Mouse (Mus musculus) ES-E14 (cell line): ENCODE measurements at regions not wholly inside any gene's neighbourhood (a gene's known extent, or its start where the extent isn't known, plus 50 kb on each side); places are given as distances from the start of the nearest gene placed in this dataset.
"Not testable (repeated sequence)": the region's sequence is repeated elsewhere in the genome, so short reads cannot be mapped to it uniquely, and the experiment has no call there.

ENCODE experiments used
- DNase-seq: peaks from one replicate; pipeline ENCODE4 v3.0.0-alpha.2; 2013; ENCODE audit warnings: low read depth, low spot score
- H3K27ac ChIP-seq: 2 replicates; pipeline ENCODE4 v1.5.1; 2012; ENCODE audit warnings: low read depth, mild to moderate bottlenecking, low read length, moderate library complexity, mixed read lengths; ENCODE audit not compliant: poor library complexity, insufficient read depth, severe bottlenecking
- H3K36me3 ChIP-seq: 2 replicates; pipeline ENCODE4 v1.6.1; 2012; ENCODE audit warnings: mild to moderate bottlenecking, low read length, moderate library complexity, mixed read lengths; ENCODE audit not compliant: control insufficient read depth, poor library complexity, insufficient read depth, severe bottlenecking
- H3K4me1 ChIP-seq, 2 experiments: fragments of 150-350 bp in 1 of 2; sonication (generic) in 1 of 2; 2 replicates each; pipeline ENCODE4 v1.6.1; 2012; ENCODE audit warnings: low read length in 2 of 2, mild to moderate bottlenecking in 1 of 2, mixed read lengths in 1 of 2; ENCODE audit not compliant: control insufficient read depth in 2 of 2, insufficient read depth in 2 of 2, poor library complexity in 1 of 2
- H3K4me3 ChIP-seq, 2 experiments: fragments of 150-350 bp in 1 of 2; sonication (generic) in 1 of 2; 2 replicates each; pipeline ENCODE4 v1.5.1; 2012; ENCODE audit warnings: low read length in 2 of 2, low read depth in 1 of 2, mild to moderate bottlenecking in 1 of 2, mixed read lengths in 1 of 2; ENCODE audit not compliant: insufficient read depth in 1 of 2, poor library complexity in 1 of 2, severe bottlenecking in 1 of 2
- H3K9ac ChIP-seq: 2 replicates; pipeline ENCODE4 v1.6.1; 2012; ENCODE audit warnings: low read depth, mild to moderate bottlenecking, low read length, mixed read lengths; ENCODE audit not compliant: poor library complexity, insufficient read depth, severe bottlenecking
- H3K9me3 ChIP-seq: fragments of 150-350 bp; sonication (generic); 2 replicates; pipeline ENCODE4 v1.6.1; 2012; ENCODE audit warnings: low read depth, mild to moderate bottlenecking, low read length; ENCODE audit not compliant: control insufficient read depth, insufficient read depth
- CHD2 ChIP-seq: IDR thresholded peaks from 2 replicates; pipeline ENCODE4 v1.6.1; 2014; ENCODE audit warnings: mild to moderate bottlenecking, low read depth, low read length, inconsistent platforms
- HCFC1 ChIP-seq: IDR thresholded peaks from 2 replicates; pipeline ENCODE4 v1.6.1; 2012; ENCODE audit warnings: low read length, inconsistent platforms, borderline replicate concordance; ENCODE audit not compliant: insufficient read depth
- MAFK ChIP-seq: IDR thresholded peaks from 2 replicates; pipeline ENCODE4 v1.6.1; 2014; ENCODE audit warnings: mild to moderate bottlenecking, low read depth, low read length, inconsistent platforms; ENCODE audit not compliant: insufficient read depth
- ZC3H11A ChIP-seq: IDR thresholded peaks from 2 replicates; pipeline ENCODE4 v1.6.1; 2012; ENCODE audit warnings: low read depth, mild to moderate bottlenecking, inconsistent platforms, low read length, borderline replicate concordance
- ZNF384 ChIP-seq: IDR thresholded peaks from 2 replicates; pipeline ENCODE4 v1.6.1; 2012; ENCODE audit warnings: low read depth, low read length, inconsistent platforms
- in situ Hi-C, 2 experiments: fragments of 600-800 bp; cut with MboI; formaldehyde crosslinking; loops; one replicate each; pipeline ENCODE4 v1.15.1; 2025; ENCODE audit warnings: low sequenced_read_pairs in 2 of 2, inconsistent platforms in 1 of 2; ENCODE audit not compliant: unreplicated experiment in 2 of 2

DNA sequence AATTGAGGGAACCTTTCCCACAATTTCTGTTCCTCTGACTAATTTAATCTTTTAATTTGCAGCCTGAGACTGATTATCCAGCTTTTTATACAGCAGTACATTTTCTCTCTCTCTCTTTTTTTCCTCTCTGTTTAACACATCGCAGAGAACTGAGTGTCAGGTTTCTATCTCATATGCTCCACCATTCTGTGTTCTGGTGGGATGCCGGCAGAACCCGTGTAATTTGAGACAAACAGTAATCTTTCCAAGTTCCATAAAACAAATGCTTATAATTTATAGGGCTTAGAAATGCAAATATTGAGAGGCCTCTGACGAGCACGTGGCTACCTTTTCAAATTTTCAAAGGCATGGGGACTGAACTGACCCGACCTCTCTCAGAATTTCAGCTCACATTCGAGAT is 59.1 kb downstream of the Zbtb18 start:
- no peak overlapping the region for H3K27ac ChIP-seq
- in situ Hi-C loops = no loop called here
- no peak for DNase-seq
- H3K9ac ChIP-seq = no peak overlapping the region
- no peaks in the 10 kb centered on the region for H3K9me3 ChIP-seq
- no peak for TF ChIP-seq ZNF384
- TF ChIP-seq ZC3H11A = no peak
- TF ChIP-seq MAFK = no peak
- TF ChIP-seq HCFC1 = no peak
- TF ChIP-seq CHD2 = no peak
- H3K4me3 ChIP-seq = no peak overlapping the region
- no peaks in the 10 kb centered on the region for H3K36me3 ChIP-seq
- H3K4me1 ChIP-seq = no peaks in the 10 kb centered on the region

DNA sequence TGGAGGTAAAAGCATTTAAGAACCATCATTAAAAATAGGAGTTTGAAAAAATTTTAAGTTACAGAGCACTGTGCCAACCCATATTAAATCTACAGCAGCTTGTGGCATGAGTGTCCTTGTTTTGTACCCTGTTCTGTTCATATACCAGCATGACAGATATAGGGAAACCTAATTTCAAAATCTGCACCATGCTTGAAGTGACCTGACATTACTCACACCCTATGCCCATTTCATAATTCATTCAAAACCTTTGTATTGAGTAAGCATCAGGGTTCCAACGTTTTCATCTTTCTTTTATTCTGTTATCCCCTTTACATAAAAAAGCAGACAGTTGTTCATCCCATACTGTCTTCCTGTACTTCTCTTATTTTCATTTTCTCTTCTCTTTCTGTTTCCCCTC is 61.8 kb downstream of the Zbtb18 start:
- no peaks in the 10 kb centered on the region for H3K36me3 ChIP-seq
- no peaks in the 10 kb centered on the region for H3K4me1 ChIP-seq
- H3K27ac ChIP-seq = no peak overlapping the region
- no peaks in the 10 kb centered on the region for H3K9me3 ChIP-seq
- DNase-seq = no peak
- TF ChIP-seq CHD2 (no peak), ZC3H11A (no peak)
- in situ Hi-C loops = no loop called here
- no peak overlapping the region for H3K9ac ChIP-seq
- no peak overlapping the region for H3K4me3 ChIP-seq

DNA sequence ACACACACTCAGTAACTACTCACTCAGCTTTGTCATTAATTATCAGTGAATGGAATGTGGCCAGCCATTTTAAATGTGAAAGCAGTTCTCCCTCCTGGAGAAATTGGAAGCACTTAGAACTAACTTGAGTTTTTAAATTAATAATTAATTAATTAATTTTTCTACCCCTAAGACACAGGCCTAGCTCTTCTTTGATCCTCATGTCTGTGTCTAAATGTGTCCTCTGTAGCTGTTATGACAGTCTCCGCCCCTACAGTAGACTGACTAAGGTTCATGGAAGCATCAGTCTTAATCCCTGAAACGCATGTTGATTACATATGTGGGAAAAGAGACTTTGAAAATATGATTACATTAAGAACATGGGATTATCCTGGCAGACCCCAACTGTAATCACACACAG is 62.6 kb downstream of the Zbtb18 start:
- no peaks in the 10 kb centered on the region for H3K9me3 ChIP-seq
- TF ChIP-seq MAFK (no peak), ZNF384 (no peak), CHD2 (no peak), HCFC1 (no peak), ZC3H11A (no peak)
- H3K27ac ChIP-seq = no peak overlapping the region
- no peak overlapping the region for H3K9ac ChIP-seq
- no peaks in the 10 kb centered on the region for H3K36me3 ChIP-seq
- no peak for DNase-seq
- H3K4me1 ChIP-seq = no peaks in the 10 kb centered on the region
- in situ Hi-C loops = no loop called here
- no peak overlapping the region for H3K4me3 ChIP-seq

DNA sequence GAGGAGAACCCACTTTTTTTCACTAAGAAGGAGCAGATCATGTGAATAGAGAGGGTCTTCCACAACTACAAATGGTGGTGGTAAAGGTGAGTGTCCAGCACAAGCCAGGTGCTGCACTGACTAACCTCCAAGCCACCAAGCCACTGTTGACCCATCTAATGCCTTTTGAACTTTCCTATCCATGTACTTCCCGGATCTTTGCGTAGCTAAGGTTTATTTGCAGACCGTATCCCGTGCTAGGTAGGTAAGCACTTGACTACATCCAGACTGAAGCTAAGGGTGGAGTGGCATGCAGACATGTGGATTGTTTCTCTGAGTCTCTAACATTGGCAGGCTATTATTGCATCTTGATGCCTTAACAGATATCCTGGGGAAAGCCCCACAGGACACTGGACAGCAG is 65.2 kb downstream of the Zbtb18 start:
- DNase-seq, H3K4me3 ChIP-seq, H3K36me3 ChIP-seq, H3K27ac ChIP-seq, H3K9me3 ChIP-seq, H3K4me1 ChIP-seq, H3K9ac ChIP-seq, in situ Hi-C loops: not testable (repeated sequence)

DNA sequence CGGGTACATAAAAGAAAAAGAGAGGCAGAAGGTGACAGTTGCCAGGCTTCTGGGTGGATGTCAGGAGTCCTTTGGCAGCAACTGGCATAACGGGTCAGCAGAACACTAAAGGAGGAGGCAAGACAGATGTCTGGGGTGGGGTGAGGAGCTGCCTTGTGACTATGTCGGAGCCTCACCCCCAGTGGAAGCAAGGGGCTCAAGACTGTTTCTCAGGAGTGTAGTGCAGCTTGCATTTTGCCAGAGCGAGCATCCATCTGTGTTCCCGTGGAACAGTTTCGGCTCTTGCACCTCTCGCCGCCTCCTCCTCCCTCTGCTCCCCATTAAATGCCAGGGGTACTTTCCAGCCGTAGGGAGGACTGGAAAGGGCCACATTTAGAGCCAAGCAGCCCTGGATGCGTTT is 67.6 kb downstream of the Zbtb18 start:
- no peak overlapping the region for H3K9ac ChIP-seq
- H3K27ac ChIP-seq = no peak overlapping the region
- no peaks in the 10 kb centered on the region for H3K9me3 ChIP-seq
- in situ Hi-C loops = no loop called here
- TF ChIP-seq MAFK (no peak), ZNF384 (no peak), ZC3H11A (no peak), CHD2 (no peak), HCFC1 (no peak)
- no peaks in the 10 kb centered on the region for H3K36me3 ChIP-seq
- H3K4me1 ChIP-seq = no peaks in the 10 kb centered on the region
- no peak for DNase-seq
- no peak overlapping the region for H3K4me3 ChIP-seq
